19 mouse cellular contexts compared by ENCODE assay signal in the genomic region with DNA sequence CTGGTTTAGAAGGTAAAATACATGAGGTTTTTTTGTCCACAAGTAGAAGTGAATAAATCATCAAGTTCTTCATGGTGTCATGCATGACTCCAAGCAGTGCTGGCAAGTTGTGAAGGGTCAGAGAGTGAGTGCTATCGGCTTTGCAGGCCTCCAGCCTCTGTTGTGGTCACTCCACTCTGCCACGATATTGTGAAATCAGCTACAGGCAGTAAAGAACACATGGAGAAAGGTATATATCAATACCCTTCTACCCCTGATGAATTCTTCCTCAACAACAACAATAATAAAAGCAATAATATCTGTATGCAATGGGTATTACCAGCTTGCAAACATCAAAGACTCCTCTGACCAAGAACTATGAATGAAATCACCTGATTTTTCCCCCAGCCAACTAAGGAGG. TPM values are rescaled to one million over a fixed set of nuclear protein-coding genes. Genes with fewer than 3 reads are reported as not detected.
DNase-seq lines count a peak whose midpoint lies in the region; TF ChIP-seq lines count a peak whose summit lies in the region.
"Had no signal": no experiment of that assay in that cellular context is flagged by ENCODE, and none has a peak within 500 bp of the region (broad histone marks: within the 10 kb centered on the region; RNA-seq: fewer than 3 reads in every experiment).

No protein-coding gene starts in this region.

- WGBS in limb, embryonic 10.5 days, result 80% methylated on average over 2 of the region's 2 CpGs
- WGBS in cerebellum, adult 2 months, result 95% methylated on average over 2 of the region's 2 CpGs

- TF ChIP-seq CTCF in cerebellum, adult 2 months (IDR thresholded peaks at IDR 0.05; ENCODE audit: borderline replicate concordance, insufficient read depth, low read depth, low read length), result no peak

- peak; percentile 36 for DNase-seq in adrenal gland, adult 2 months
- DNase-seq in adrenal gland, adult 8-10 months, result no peak
- DNase-seq in 416B (ENCODE audit: low read depth), result peak; percentile 86
- no peak for DNase-seq in limb, embryonic 10.5 days (ENCODE audit: low spot score)
- no peak for DNase-seq in cerebellum, adult 2 months
- DNase-seq: adrenal gland, postnatal 10 days; adrenal gland, postnatal 25 days; cerebellum, adult 11 months; cerebellum, adult 18-20 months; cerebellum, adult 9-10 months; cerebellum, postnatal 10 days; cerebellum, postnatal 36 days; embryo, embryonic 11 days had no signal

- no peak overlapping the region for H3K4me3 ChIP-seq in limb, embryonic 10.5 days
- no peak overlapping the region for H3K4me3 ChIP-seq in cerebellum, adult 2 months (replicated peaks; ENCODE audit: insufficient read depth, low read depth, low read length)
- H3K4me3 ChIP-seq: embryonic facial prominence, embryonic 13.5 days; embryonic facial prominence, embryonic 15.5 days; erythroblast, embryonic 14.5 days; forebrain, embryonic 10.5 days; forebrain, embryonic 12.5 days had no signal

- H3K9me3 ChIP-seq in limb, embryonic 10.5 days (replicated peaks), result no peaks in the 10 kb centered on the region
- H3K9me3 ChIP-seq: embryonic facial prominence, embryonic 15.5 days had no signal

- H3K27me3 ChIP-seq in limb, embryonic 10.5 days (ENCODE audit: low read depth, poor library complexity, severe bottlenecking), result no peaks in the 10 kb centered on the region
- H3K27me3 ChIP-seq in cerebellum, adult 2 months (ENCODE audit: control insufficient read depth, insufficient read depth, low read length), result no peaks in the 10 kb centered on the region
- H3K27me3 ChIP-seq: embryonic facial prominence, embryonic 13.5 days; embryonic facial prominence, embryonic 15.5 days; forebrain, embryonic 12.5 days had no signal

- peak overlapping the region; percentile 72; the same call in 1 of the 2 replicates for H3K27ac ChIP-seq in limb, embryonic 10.5 days
- H3K27ac ChIP-seq in cerebellum, adult 2 months (ENCODE audit: insufficient read depth, low read length), result no peak overlapping the region
- H3K27ac ChIP-seq: embryonic facial prominence, embryonic 15.5 days; forebrain, embryonic 12.5 days had no signal

- no peak for TF ChIP-seq POLR2A in cerebellum, adult 2 months (IDR thresholded peaks at IDR 0.05; ENCODE audit: borderline replicate concordance, insufficient read depth, low read length)

- peaks cover 32% of the 10 kb centered on the region for H3K4me1 ChIP-seq in limb, embryonic 10.5 days
- no peaks in the 10 kb centered on the region for H3K4me1 ChIP-seq in cerebellum, adult 2 months (ENCODE audit: control insufficient read depth, insufficient read depth, low read length)
- H3K4me1 ChIP-seq: embryonic facial prominence, embryonic 15.5 days had no signal

- no peaks in the 10 kb centered on the region for H3K36me3 ChIP-seq in limb, embryonic 10.5 days
- H3K36me3 ChIP-seq: embryonic facial prominence, embryonic 13.5 days; embryonic facial prominence, embryonic 15.5 days; forebrain, embryonic 10.5 days; forebrain, embryonic 12.5 days had no signal

RNA-seq across cellular contexts. Expression of a gene that starts 47.9 kb away (rescaled TPM):
- total RNA-seq in adrenal gland, adult 2 months (2021), result 10 to 100 TPM; 33.3 to 54.1 TPM
- polyA plus RNA-seq in adrenal gland, adult 2 months (2012; rRNA removed), result 7.0 and 10.1 TPM in 2 replicates
- total RNA-seq in adrenal gland, adult 8-10 months (2022), result 10 to 100 TPM; 51.0 to 72.9 (median 61.5) TPM
- polyA plus RNA-seq in limb, embryonic 10.5 days (2016; fragmentation: Nextera tagmentation; extraction: Ambion mirVana), result 11.9 and 17.1 TPM in 2 replicates
- 36.1 and 37.8 TPM in 2 replicates for polyA plus RNA-seq in cerebellum, adult 2 months (2012; rRNA removed)
- total RNA-seq: MEL had no signal

Comparison
In these comparisons a context has a peak if more than half of its experiments do, and no peak if none do; other contexts are left out.
1. DNase-seq: peak in adrenal gland, adult 2 months (single experiment) and 416B (single experiment); none in adrenal gland, adult 8-10 months (single experiment), limb, embryonic 10.5 days (single experiment) and cerebellum, adult 2 months (0 of 2).